Mouse (Mus musculus): ENCODE results near the gene Tek.

The Tek gene

DNA sequence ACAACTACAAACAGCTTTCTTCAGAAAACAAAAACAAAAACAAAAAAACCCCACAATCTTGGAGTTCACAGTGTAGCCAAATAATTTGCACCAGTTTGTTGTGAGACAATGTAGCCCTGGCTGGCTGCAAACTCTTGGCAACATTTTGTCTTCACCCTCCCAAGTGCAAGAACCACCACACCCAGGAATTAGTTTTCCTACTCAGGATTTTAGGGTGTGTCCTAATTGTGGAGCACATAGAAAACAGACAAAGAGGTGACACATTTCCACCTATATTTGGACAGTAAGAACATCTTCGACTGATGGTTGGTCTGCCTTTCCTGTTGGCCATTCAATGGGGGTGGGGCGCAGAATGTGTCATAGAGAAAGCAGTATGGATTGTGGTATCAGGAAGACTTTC, 46.8 kb downstream of the Tek start:
- in situ Hi-C loops (cut with MboI; ENCODE audit: unreplicated experiment in 2 of 2), result no loop called here

DNA sequence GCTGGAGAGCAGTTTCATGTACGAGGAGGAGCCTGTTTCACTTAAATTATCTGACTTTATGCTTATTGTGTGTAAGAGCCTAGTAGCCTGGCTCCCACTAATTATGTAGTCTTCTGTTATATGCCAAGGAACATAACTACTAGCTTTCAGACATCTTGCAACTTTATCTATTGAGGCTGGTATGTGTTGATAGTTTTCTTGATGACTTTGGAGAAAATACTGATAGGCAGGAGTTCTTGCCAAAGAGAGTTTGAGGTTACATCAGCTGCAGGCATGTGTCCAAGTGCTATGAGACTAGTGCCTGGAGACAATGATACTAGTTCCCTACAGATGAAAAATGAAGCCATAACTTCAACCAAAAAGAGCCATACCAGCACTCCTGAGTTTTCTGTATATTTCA, 64.1 kb downstream of the Tek start:
- in situ Hi-C loops (cut with MboI; ENCODE audit: unreplicated experiment in 2 of 2), result no loop called here

DNA sequence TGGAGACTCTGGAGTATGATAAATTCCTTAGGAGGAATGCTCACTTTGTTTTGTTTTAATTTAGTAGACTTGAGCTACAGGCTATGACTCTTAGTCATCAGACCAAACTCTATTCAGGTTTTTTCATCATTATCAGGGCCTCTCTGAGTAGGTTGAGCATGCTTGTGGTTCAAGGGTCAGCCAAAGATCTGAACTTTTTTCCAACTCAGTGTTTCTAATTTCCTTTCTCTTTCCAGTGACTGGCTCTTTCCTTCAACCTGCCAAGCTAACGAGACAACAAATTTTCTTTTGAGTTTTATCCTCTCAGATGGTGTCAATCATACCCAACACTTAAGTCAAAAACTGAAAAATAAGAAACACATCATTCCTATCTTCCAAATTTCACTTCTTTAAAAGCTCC, 71.5 kb downstream of the Tek start:
- in situ Hi-C loops (cut with MboI; ENCODE audit: unreplicated experiment in 2 of 2), result no loop called here

DNA sequence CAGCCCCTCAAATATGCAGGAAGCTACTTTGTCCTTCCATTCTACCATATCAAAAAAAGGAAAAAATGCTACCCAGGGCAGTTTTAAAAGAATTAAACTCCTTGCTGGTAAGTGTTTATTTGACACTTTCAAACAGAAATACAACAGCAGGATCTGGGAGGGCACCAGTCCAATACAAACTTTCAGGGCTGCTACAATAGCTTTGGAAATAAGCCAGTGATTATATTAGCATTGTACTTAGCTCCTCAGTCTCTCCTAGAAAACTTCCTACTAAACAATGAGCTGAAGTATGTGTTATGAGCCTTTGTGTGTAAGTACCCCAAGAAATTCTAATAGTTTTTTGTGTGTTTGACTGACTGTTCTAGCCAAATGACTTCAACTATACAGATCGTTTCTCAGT, 87.8 kb downstream of the Tek start:
- in situ Hi-C loops (cut with MboI; ENCODE audit: unreplicated experiment in 2 of 2), result no loop called here

DNA sequence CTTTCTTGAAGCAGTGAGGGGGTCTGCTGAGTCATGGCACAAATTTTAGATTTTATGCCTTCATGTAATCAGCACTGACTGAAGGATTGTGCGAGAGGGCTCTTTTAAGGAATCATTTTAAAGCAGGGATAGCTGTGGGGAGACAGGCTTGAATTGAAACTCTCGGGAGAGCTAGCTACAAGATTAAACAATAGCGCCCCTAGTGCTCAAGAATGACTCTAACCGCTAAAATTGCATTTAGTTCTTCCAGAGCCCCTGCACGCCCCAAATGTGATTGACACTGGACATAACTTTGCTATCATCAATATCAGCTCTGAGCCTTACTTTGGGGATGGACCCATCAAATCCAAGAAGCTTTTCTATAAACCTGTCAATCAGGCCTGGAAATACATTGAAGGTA, 88.3 kb downstream of the Tek start:
- in situ Hi-C loops (cut with MboI; ENCODE audit: unreplicated experiment in 2 of 2), result no loop called here

DNA sequence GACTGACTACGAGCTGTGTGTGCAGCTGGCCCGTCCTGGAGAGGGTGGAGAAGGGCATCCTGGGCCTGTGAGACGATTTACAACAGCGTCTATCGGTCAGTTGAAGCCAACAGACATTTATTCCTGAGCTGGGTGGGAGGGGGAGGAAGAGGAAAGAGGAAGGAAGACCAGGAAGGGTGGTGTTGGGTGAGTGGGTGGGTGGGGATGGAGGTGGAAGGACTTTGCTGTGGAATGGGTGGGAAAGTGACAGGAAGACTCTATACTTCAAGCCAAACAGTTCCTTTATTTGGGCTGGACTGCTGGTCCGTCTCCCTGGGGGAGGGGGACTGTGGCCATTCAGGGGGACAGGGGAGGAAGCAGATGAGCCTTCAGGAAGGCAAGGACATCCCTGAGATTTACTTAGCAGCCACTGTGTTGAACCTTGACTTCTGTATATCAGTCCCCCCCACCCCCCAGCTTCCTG, 90.9 kb downstream of the Tek start:
- in situ Hi-C loops (cut with MboI; ENCODE audit: unreplicated experiment in 2 of 2), result no loop called here

DNA sequence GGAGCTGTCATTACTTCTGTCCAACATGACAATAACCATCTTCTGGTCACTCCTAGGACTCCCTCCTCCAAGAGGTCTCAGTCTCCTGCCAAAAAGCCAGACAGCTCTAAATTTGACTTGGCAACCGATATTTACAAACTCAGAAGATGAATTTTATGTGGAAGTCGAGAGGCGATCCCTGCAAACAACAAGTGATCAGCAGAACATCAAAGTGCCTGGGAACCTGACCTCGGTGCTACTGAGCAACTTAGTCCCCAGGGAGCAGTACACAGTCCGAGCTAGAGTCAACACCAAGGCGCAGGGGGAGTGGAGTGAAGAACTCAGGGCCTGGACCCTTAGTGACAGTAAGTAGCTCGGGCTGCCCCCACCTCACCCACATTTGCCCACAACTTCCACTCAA, 98.0 kb downstream of the Tek start:
- in situ Hi-C loops (cut with MboI; ENCODE audit: unreplicated experiment in 2 of 2), result no loop called here

DNA sequence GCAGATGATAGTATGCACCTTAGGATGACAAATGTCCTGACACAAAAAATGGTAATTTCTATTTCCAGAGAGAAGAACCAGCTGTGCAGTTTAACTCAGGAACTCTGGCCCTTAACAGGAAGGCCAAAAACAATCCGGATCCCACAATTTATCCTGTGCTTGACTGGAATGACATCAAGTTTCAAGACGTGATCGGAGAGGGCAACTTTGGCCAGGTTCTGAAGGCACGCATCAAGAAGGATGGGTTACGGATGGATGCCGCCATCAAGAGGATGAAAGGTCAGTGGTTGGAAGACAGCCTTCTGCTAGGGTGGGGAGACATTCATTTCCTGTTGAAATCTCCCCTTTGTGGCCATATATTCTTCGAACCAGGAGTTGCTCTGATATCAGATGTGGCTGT, 114.2 kb downstream of the Tek start:
- in situ Hi-C loops (cut with MboI; ENCODE audit: unreplicated experiment in 2 of 2), result no loop called here

DNA sequence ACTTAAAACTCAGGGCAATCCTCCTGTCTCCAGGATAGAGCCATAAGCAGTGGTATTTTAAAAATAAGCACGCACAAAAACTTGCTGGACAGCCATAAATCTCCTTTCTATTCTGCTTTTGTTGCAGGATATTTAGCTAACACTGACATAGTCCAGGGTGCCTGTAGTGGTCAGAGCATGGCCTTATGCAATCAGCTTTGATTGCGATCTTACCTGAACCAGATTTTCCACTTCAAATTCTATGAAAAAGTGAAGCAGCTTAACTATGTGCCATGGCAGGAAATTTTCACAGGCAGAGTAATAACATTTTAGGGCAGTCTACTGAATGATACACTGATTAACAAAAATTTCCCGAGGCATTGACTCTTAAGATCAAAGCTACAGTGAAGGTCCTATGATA, 115.2 kb downstream of the Tek start:
- in situ Hi-C loops (cut with MboI; ENCODE audit: unreplicated experiment in 2 of 2), result no loop called here

DNA sequence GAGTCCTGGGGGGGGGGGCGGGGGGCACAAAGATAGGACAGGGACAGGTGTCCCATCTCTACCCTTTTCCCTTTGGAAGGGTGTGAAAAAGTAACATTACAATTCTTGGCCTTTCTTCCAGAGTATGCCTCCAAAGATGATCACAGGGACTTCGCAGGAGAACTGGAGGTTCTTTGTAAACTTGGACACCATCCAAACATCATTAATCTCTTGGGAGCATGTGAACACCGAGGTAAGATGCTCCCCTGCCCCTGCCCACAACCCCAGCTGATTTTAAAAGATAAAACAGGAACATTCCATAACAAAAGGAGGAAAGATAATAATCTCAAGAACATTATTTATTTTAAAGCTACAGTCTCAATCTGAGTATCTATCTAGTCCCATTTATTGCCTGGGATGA, 116.1 kb downstream of the Tek start:
- in situ Hi-C loops (cut with MboI; ENCODE audit: unreplicated experiment in 2 of 2), result no loop called here

DNA sequence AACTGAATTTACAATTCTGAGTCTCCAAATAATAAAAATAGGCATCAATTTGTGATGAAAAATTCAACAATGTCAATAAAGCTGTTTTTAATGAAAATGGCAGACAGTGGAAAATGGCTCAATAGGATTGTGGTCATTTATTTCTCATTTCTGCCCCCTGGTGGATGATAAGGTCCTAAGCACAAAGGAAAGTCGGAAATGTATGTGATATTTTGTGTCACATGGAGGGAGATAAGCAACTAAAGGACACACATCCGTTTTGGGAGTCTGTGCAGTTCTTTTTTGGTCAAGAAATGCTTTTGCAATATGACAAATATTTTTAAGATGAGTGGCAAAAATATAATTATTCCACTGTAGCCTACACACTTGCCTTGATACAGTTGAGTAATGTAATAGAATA, 161.7 kb downstream of the Tek start:
- in situ Hi-C loops (cut with MboI; ENCODE audit: unreplicated experiment in 2 of 2), result loop anchor here (5.0 kb wide), 1 partner anchor 233 kb away; no protein-coding TSS in a partner anchor

DNA sequence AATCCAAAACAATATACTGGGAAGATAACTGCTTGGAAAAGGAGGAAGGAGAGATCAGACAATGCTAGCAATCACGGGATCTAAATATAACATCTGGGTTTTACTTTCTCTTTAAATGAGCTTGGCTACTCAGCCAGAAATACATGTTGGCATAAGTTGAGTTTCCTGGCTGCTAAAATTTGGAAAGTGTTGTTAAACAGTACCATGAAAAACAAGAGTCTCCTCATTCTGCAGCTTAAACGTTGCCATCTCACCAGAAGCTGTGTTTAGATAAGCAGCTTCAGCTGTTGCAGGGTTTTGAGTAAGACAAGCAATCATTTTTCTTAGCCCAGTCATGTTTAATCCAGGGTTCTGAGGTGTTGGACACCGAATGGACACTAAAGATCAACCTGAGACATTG, 162.7 kb downstream of the Tek start:
- in situ Hi-C loops (cut with MboI; ENCODE audit: unreplicated experiment in 2 of 2), result loop anchor here (5.0 kb wide), 1 partner anchor 234 kb away; no protein-coding TSS in a partner anchor
